Mouse (Mus musculus) lung, postnatal 0 days (tissue): ENCODE results near the gene Ccdc96. TPM values are rescaled to one million over a fixed set of nuclear protein-coding genes. Genes with fewer than 3 reads are reported as not detected.

Experiments used
- ATAC-seq: fragments of 200-750 bp; cut with Nextera tagmentation; 2 replicates; pipeline ENCODE4 v1.8.0; 2017; ENCODE audit warnings: moderate library complexity
- DNase-seq: peaks from one replicate; pipeline ENCODE4 v3.0.0-alpha.2; 2016; ENCODE audit warnings: low spot score
- H3K27ac ChIP-seq: fragments of 300-500 bp; sonication (generic); 2 replicates; pipeline ENCODE4 v1.5.1; 2014; ENCODE audit warnings: antibody characterized with exemption, mild to moderate bottlenecking, low read length, mixed read lengths
- H3K27me3 ChIP-seq: fragments of 300-500 bp; sonication (generic); replicated peaks from 2 replicates; pipeline ENCODE4 v1.6.1; 2014; ENCODE audit warnings: low read length, mixed read lengths; ENCODE audit not compliant: insufficient read depth
- H3K36me3 ChIP-seq: fragments of 300-500 bp; sonication (generic); 2 replicates; pipeline ENCODE4 v1.6.1; 2014; ENCODE audit warnings: low read length, mixed read lengths; ENCODE audit not compliant: insufficient read depth
- H3K4me1 ChIP-seq: fragments of 300-500 bp; sonication (generic); 2 replicates; pipeline ENCODE4 v1.6.1; 2014; ENCODE audit warnings: antibody characterized with exemption, low read depth, low read length, mixed read lengths; ENCODE audit not compliant: insufficient read depth
- H3K4me2 ChIP-seq: fragments of 300-500 bp; sonication (generic); replicated peaks from 2 replicates; pipeline ENCODE4 v1.6.1; 2014; ENCODE audit warnings: low read depth, mild to moderate bottlenecking, low read length, moderate library complexity, mixed read lengths
- H3K4me3 ChIP-seq: fragments of 300-500 bp; sonication (generic); 2 replicates; pipeline ENCODE4 v1.5.1; 2014; ENCODE audit warnings: low read depth, low read length
- H3K9ac ChIP-seq: fragments of 300-500 bp; sonication (generic); replicated peaks from 2 replicates; pipeline ENCODE4 v1.6.1; 2014; ENCODE audit warnings: low read depth, mild to moderate bottlenecking
- H3K9me3 ChIP-seq: fragments of 300-500 bp; sonication (generic); 2 replicates; pipeline ENCODE4 v1.6.1; 2016; ENCODE audit warnings: low read length, mixed read lengths
- CTCF ChIP-seq: IDR thresholded peaks from 2 replicates; pipeline ENCODE4 v1.5.1; 2016; ENCODE audit warnings: antibody characterized with exemption, mild to moderate bottlenecking
- EP300 ChIP-seq: IDR thresholded peaks from 2 replicates; pipeline ENCODE4 v1.6.1; 2016; ENCODE audit warnings: antibody characterized with exemption, mild to moderate bottlenecking, control low read depth
- WGBS: fragments of 180-500 bp; shearing (Covaris S2); extraction: QIAGEN DNeasy Blood & Tissue Kit; methylation state at CpG from one replicate; pipeline ENCODE4 v1.1.7; 2014; 5-methylcytosine and 5-hydroxymethylcytosine counted together
- polyA plus RNA-seq: library from polyadenylated mRNA; unstranded; fragments of >200 nt; fragmentation: Nextera tagmentation; extraction: Ambion mirVana; gene quantifications from 2 replicates; pipeline ENCODE4 v1.2.1, GENCODE M21; 2015

Gene Ccdc96
- polyA plus RNA-seq, 1 experiment from 2014 or later, result 2.1 TPM

DNA sequence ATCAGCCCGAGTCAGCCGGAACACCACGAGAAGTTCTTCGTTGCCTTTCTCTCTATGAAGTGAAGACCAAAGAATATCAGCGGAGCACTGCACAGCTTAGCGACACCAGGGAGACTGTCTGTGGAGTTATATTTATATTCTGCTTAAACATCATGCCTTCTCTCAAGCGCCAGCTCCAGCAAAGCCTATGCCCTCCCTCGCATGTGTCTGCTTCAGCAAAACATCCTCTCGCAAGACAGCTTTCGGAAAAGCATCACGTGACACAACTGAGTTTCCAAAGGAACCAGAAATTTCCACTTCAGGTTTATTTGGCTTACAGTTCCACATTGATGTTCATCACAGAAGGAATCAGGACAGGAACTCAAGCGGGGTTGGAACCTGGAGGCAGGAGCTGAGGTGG is 36.5 kb upstream of the Ccdc96 start:
- Histone ChIP-seq H3K4me1 (no peaks in the 10 kb centered on the region), H3K36me3 (no peaks in the 10 kb centered on the region), H3K27ac (no peak overlapping the region), H3K9ac (no peak overlapping the region), H3K4me2 (no peak overlapping the region), H3K9me3 (no peaks in the 10 kb centered on the region), H3K4me3 (no peak overlapping the region), H3K27me3 (no peaks in the 10 kb centered on the region)
- DNase-seq (no peak), ATAC-seq (no peak)
- 86% methylated on average over 12 of the region's 12 CpGs for WGBS
- TF ChIP-seq CTCF (no peak), EP300 (no peak)

DNA sequence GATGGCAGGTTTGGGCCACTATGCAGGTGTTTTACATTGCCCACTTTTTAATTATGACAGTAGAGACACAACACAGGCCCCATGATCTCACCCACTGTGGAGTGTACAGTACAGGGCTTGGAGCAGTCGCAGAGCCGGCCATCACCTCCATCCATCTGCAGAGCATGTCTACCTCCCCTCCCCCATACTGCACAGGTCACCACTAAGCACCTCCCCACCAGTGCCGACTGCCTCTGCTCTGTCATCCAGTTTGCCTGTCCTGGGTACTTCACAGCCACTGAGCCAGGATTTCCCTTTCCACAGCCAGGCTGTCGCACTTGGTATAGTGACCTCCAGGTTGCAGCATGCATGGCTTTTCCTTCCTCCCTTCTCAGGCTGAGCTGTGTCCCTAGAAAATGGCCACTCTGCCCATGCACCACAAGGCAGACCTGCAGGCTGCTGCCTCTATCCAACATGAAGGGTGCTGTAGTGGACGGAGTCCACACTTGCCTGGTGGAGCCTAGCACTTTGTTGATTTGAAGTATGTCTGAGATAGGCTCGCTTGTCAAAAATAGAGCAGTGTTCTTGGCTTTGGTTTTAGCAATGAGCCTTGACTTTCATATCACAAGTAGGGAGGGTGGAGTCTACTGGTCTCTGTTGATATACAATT is 34.6 kb upstream of the Ccdc96 start:
- Histone ChIP-seq H3K27me3 (no peaks in the 10 kb centered on the region), H3K9me3 (no peaks in the 10 kb centered on the region), H3K4me2 (no peak overlapping the region), H3K4me3 (no peak overlapping the region), H3K4me1 (no peaks in the 10 kb centered on the region), H3K9ac (no peak overlapping the region), H3K36me3 (no peaks in the 10 kb centered on the region), H3K27ac (no peak overlapping the region)
- WGBS, result 51% methylated on average over 6 of the region's 6 CpGs
- DNase-seq (no peak), ATAC-seq (no peak)
- TF ChIP-seq CTCF (no peak), EP300 (no peak)

DNA sequence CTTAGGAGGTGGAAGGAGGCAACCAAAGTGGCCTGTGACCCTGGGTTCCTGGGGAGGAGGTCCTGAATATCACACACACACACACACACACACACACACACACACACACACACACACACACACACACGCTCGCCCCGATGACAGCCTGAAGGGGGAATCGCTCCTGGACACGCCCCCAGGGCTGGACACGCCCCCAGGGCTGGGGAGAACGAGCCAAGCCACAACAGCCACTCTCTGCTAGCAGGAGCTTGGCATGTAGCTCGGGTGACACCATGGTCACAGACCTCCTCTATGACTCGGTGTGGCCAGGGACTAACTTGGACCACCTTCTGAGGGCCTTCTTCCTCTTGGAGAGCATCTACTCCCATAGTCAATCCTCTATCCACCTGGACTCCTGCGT is 33.3 kb upstream of the Ccdc96 start:
- TF ChIP-seq CTCF (no peak), EP300 (no peak)

GRCm38 (mm10) chr5:36451872-36452389 is 32.5 kb upstream of the Ccdc96 start:
- Histone ChIP-seq H3K27me3 (no peaks in the 10 kb centered on the region), H3K27ac (no peak overlapping the region), H3K4me2 (no peak overlapping the region), H3K9me3 (no peaks in the 10 kb centered on the region), H3K36me3 (no peaks in the 10 kb centered on the region), H3K9ac (no peak overlapping the region), H3K4me1 (no peaks in the 10 kb centered on the region), H3K4me3 (no peak overlapping the region)
- no peak for DNase-seq
- ATAC-seq, result no peak
- TF ChIP-seq EP300 (no peak), CTCF (no peak)
- WGBS, result 74% methylated on average over 10 of the region's 10 CpGs

More for the DNA sequence above, 33.3 kb upstream of the Ccdc96 start:
- Histone ChIP-seq H3K4me2 (no peak overlapping the region), H3K9ac (no peak overlapping the region), H3K27me3 (no peaks in the 10 kb centered on the region), H3K4me1 (no peaks in the 10 kb centered on the region), H3K4me3 (no peak overlapping the region), H3K9me3 (no peaks in the 10 kb centered on the region), H3K27ac (no peak overlapping the region), H3K36me3 (no peaks in the 10 kb centered on the region)
- 0 out of 2 replicates have a peak, but pooled peaks have one; percentile 16 for ATAC-seq
- DNase-seq, result no peak
- 18% methylated on average over 8 of the region's 10 CpGs for WGBS

GRCm38 (mm10) chr5:36452821-36453220 is 31.6 kb upstream of the Ccdc96 start:
- Histone ChIP-seq H3K4me2 (no peak overlapping the region), H3K4me1 (no peaks in the 10 kb centered on the region), H3K27ac (no peak overlapping the region), H3K9ac (no peak overlapping the region), H3K4me3 (no peak overlapping the region), H3K9me3 (no peaks in the 10 kb centered on the region), H3K27me3 (no peaks in the 10 kb centered on the region), H3K36me3 (no peaks in the 10 kb centered on the region)
- TF ChIP-seq CTCF, result no peak
- no peak for TF ChIP-seq EP300
- ATAC-seq (no peak), DNase-seq (no peak)
- 67% methylated on average over 6 of the region's 6 CpGs for whole genome bisulfite sequencing

DNA sequence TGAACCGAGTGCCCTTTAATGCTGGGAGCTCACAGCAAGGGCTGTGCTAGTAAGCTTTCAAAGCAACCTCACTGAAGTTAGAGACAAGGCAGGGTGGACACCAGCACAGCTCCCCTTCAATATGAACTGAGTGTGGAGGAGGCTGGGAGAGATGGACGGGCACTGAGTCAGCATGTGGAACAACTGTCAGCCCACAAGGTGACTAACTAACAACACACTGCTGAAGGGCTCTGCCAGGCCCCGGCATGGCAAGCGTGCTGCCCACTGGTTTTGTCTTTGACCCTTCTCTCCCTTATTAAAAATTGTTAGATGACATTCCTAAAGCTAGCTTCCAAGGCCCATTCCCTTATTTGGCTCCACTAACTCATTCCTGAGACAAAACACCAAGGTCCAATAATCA is 26.7 kb upstream of the Ccdc96 start:
- TF ChIP-seq CTCF (no peak), EP300 (no peak)
- H3K36me3 ChIP-seq, result no peaks in the 10 kb centered on the region
- no peaks in the 10 kb centered on the region for H3K9me3 ChIP-seq
- no peaks in the 10 kb centered on the region for H3K4me1 ChIP-seq
- WGBS, result 79% methylated on average over 4 of the region's 4 CpGs
- no peak overlapping the region for H3K27ac ChIP-seq
- H3K27me3 ChIP-seq, result no peaks in the 10 kb centered on the region
- ATAC-seq, result no peak
- no peak overlapping the region for H3K4me2 ChIP-seq
- H3K4me3 ChIP-seq, result no peak overlapping the region
- H3K9ac ChIP-seq, result no peak overlapping the region
- no peak for DNase-seq
